Mouse (Mus musculus): Measurements from ENCODE around the gene Svopl.

- TF ChIP-seq ZKSCAN1 (IDR thresholded peaks at IDR 0.05; ENCODE audit: low read depth, low read length) (no peak), CTCF (IDR thresholded peaks at IDR 0.05 in 2 of 3, conservative IDR thresholded peaks at IDR 0.05 in 1 of 3; ENCODE audit: control insufficient read depth in 1 of 3, insufficient read depth in 1 of 3, low read depth in 2 of 3, low read length in 3 of 3, poor library complexity in 1 of 3, severe bottlenecking in 1 of 3) (no peak), POLR2A (IDR thresholded peaks at IDR 0.05; ENCODE audit: control insufficient read depth in 1 of 2, insufficient read depth in 1 of 2, low read depth in 1 of 2, low read length in 2 of 2, poor library complexity in 1 of 2) (no peak), HCFC1 (IDR thresholded peaks at IDR 0.05; ENCODE audit: low read depth, low read length) (no peak), CHD1 (IDR thresholded peaks at IDR 0.05; ENCODE audit: low read depth, low read length) (no peak), ETS1 (IDR thresholded peaks at IDR 0.05; ENCODE audit: low read depth, low read length) (no peak), POLR2AphosphoS5 (IDR thresholded peaks at IDR 0.05; ENCODE audit: borderline replicate concordance, low read depth, low read length) (no peak), MEF2A (IDR thresholded peaks at IDR 0.05; ENCODE audit: extremely low read depth, insufficient replicate concordance, low read depth, low read length, poor library complexity, severe bottlenecking) (no peak), ZC3H11A (IDR thresholded peaks at IDR 0.05; ENCODE audit: low read depth, low read length) (no peak), GATA1 (IDR thresholded peaks at IDR 0.05; ENCODE audit: low read depth, low read length) (no peak), MYC (IDR thresholded peaks at IDR 0.05; ENCODE audit: low read depth, low read length) (no peak), GABPA (IDR thresholded peaks at IDR 0.05; ENCODE audit: low read depth, low read length) (no peak)
Measured at GRCm38 (mm10) chr6:38048800-38049561, 2.2 kb upstream of the Svopl start.
